Mouse (Mus musculus) adrenal gland, adult 2 months (tissue): ENCODE data around the gene Ttc34. TPM values are rescaled to one million over a fixed set of nuclear protein-coding genes. Genes with fewer than 3 reads are reported as not detected.

Experiments
- DNase-seq: peaks from one replicate; pipeline ENCODE4 v3.0.0; 2021
- polyA plus RNA-seq: library from polyadenylated mRNA; depleted of rRNA; stranded (reverse); fragments of >200 nt; gene quantifications from 2 replicates; pipeline ENCODE4 v1.2.3, GENCODE M21; 2012
- total RNA-seq, 2 experiments: library from RNA; stranded (reverse); gene quantifications; 2 replicates each; pipeline ENCODE4 v1.2.3; 2021

Gene Ttc34
- total and polyA plus RNA-seq, 3 experiments, result 0.21 to 0.48 TPM; not detected in 1

GRCm38 (mm10) chr4:154857366-154858240, 20.3 kb downstream of the Ttc34 start:
- DNase-seq, result no peak

- DNase-seq, result no peak
These were observed 21.3 kb downstream of the Ttc34 start for GRCm38 (mm10) chr4:154858601-154859000.

GRCm38 (mm10) chr4:154861967-154862366, 24.7 kb downstream of the Ttc34 start:
- DNase-seq, result no peak

- DNase-seq, result no peak
These were observed 26.2 kb downstream of the Ttc34 start for GRCm38 (mm10) chr4:154863436-154863935.

DNA sequence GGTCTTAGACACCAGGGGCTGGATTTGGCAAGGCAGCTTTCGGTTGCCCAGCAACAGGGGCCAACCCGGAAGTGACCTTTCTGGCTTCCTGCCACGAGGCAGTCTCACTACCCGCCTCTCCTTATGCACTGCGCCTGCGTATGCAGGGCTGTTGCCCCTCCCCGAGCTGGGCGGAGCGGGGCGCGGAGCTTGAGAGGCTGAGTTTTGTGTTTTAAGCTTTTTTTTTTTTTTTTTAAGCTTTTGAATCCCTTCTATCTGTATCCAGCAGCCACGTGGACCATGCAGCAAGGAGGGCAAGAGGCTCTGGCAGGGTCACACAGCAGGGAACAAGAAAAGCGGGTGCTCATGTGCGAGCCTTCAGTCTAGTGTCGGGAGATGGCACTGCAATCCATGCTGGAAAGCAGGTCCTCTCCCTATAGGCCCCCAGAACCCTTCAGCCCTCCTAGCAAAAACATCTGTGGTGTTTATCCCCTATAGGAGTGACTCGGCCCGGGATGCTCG, 27.1 kb downstream of the Ttc34 start:
- DNase-seq, result peak; percentile 93

DNA sequence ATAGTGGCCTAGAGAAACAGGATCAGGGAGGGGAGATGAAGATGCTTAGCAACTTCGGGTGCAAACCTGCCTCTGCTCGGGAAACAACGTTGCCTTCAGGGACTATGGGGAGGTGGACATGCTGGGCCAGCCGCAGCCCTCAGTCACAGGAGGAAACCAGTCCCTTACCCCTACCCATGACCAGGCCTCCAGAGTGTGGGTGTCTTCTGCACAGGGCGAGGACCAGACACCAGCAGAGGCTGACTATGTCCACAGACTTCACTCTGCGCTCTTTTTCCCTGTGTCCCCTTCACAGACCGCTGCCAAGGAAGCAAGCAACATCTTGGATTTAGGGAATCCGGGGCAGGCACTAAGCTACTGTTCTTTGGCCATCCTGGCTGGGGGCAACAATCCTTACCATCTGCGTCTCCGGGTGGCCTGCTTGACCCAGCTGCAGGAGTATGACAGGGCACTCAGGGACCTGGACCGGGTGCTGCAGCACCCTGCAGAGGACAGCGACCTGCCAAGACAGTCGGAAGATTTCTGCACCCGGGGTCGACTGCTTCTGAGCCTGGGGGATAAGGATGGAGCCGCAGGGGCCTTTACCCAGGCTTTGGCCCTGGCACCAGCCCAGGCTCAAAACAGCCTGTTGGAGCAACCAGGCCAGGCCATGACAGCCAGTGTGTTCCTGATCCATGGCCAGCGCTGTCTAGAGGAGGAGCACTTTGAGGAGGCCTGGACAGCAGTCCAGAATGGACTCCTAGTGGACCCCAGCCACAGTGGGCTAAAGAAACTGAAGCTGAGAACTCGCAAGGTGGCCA, 27.9 kb downstream of the Ttc34 start:
- DNase-seq, result no peak

DNA sequence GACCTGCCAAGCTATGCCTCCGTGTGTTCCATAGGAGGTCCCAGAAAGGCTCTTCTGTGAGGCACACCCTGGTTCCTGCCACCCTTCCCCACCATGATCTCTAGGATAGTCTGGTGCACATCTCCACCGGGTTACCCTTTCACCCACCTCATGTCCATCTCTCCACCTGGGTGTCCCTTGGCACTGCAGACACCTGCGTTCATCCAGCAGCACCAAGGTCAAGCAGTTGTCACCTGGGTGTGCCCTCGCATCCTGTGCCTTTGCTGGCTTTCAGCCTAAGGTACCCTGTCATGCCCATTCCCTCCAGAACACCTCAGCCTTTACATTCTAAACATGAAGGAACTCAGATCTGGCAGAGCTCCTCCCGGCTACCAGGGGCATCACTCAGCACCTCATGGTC, 29.1 kb downstream of the Ttc34 start:
- DNase-seq, result no peak

DNA sequence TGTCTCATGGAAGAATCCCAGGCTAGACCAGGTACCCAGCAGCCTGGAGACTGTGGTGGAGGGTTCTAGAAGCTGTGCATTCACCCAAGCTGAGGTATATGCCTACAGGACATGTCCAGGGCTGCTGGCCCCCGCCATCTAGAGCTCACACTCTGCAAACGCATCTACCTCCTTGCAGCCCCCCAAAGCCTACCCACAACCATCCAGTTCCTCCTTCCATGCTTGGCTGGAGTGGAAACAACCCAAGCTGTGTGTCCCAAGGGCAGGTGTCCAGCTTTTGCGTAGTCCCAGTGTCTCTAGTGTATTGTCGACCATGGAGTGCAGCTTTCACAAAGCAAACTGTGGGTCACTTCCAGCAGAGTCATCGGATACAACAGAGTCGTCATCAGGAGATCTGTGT, 30.0 kb downstream of the Ttc34 start:
- DNase-seq, result no peak

GRCm38 (mm10) chr4:154869440-154869839, 32.2 kb downstream of the Ttc34 start, which contains the start of gene Mmel1:
TSS of gene Mmel1 (plus strand) at chr4:154869585.
- no peak for DNase-seq

DNA sequence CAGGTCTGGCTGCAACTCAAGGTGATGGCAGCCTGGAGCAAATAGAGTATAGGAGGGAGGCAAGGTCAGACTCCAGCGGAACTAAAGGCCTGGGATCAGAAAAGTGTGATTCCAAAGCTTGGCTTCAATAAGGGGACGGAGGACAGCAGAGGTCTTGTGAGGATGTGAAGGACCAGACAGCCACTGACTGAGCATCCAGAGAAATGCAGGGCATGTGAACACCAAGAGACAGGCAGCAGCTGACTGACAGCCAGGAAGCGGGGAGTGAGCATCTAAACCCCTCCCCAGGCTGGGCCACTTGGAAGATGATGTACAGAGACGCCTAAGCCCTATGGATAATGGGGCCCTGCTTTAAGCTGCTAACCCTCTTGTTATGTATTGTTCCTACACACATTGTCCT, 33.5 kb downstream of the Ttc34 start:
- DNase-seq, result no peak

- no peak for DNase-seq
These were observed 34.5 kb downstream of the Ttc34 start for GRCm38 (mm10) chr4:154871757-154872251.

- no peak for DNase-seq
These were observed 35.9 kb downstream of the Ttc34 start for GRCm38 (mm10) chr4:154873186-154873585.

GRCm38 (mm10) chr4:154877864-154878548, 40.7 kb downstream of the Ttc34 start:
- peak; percentile 91 for DNase-seq

DNA sequence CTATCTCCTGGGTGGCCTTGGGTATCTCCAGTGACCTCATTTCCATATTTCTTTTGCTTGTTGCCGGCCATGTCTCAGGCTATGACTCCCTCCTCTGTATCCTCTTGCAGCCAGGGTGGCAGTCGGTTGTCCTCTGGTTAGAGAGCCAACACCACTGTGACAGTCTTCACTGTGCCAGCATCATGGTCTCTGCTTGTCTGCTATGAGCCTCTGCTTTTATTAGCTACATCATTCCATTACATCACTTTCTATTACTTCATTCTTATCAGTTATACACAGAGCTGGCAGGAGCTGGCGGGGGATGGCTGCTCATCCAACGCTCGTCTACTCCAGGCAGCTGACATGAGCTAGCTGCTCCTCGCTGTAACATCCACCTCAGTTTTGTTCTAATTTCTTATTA, 43.5 kb downstream of the Ttc34 start:
- DNase-seq, result peak; percentile 33

DNA sequence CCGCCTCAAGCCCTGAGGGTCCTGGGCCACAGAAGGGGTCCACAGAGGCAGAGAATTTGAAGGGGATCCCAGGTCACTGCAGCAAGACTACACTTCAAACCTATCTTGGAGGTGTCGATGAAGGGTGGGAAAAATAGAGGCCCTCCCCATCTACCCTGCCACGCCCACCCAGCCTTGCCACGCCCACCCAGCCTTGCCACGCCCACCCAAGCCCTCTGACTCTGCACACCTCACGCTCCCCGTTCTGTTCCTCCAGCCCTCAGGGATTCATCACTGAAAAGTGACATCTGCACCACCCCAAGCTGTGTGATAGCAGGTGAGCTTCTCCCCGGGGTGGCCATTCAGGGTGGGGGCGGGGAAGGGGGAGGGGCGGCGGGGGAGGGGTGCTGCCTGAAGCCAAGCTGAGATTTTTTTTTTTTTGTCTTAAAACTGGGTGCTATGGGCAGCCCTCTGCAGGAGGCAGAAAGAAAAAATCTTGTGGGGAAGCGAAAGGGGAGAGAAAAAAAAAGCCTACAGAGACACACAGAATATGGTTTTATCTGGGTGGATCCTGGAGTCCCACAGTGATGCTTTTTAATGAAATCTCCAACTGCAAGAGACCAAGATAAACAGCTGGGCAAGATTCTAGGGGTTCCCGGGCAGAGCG, 44.9 kb downstream of the Ttc34 start:
- DNase-seq, result no peak

- no peak for DNase-seq
These were observed 48.2 kb downstream of the Ttc34 start for GRCm38 (mm10) chr4:154885416-154885815.

DNA sequence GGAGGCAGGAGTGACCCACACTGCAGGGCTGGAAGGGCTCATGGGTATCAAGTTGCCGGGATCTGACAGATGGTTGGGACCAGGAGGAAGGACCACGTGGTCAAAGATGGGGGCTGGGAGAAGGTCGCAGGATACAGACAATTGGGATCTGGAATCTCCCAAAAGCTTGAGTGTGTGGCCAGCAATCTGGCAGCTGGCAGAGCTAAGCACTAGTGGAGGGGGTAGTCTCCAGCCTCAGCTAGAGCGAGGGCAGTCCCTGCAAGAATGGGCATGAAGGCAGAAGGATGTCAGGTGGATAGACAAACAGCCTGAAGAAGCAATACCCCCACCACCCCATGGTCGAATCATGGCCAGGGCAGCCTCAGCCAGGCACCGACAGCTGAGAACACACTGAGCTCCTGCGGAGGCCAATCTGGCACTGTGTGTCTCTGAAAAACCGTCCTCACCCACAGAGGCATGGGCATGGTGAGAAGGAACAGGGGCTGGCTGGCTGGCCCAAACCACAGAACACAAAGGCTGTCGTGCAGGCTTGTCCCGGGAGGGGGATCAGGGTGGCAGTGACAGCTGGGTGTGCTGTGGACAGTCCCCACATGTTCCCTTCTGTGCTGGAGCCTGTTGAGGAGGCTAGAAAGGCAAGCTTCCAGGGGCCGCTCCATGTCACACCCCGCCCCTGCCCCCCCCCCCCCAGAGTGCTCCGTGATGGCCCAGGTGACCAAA, 49.8 kb downstream of the Ttc34 start:
- DNase-seq, result no peak

DNA sequence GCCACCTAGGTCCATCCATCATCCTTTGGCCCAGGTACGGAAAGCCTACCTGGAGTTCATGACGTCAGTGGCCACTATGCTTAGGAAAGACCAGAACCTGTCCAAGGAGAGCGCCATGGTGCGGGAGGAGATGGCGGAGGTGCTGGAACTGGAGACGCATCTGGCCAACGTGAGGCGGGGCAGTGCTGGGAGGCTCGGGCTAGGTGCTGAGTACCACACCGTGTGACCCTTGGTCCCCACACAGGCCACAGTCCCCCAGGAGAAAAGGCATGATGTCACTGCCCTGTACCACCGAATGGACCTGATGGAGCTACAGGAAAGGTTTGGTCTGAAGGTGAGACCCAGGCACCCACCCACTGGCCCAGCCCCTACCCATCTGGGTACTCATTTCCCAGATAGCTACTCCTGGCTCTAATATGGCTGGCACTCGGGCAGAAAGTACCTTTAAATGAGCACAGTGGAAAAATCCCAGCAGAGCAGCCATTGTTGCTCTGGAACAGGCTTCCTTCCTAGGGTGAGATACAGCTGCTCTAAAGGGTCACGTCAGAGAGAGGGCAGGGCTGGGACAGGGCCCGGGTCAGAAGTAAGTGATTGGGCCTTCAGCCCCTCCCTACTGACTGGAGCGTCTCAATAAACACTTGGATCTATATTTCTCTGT, 50.5 kb downstream of the Ttc34 start:
- no peak for DNase-seq

DNA sequence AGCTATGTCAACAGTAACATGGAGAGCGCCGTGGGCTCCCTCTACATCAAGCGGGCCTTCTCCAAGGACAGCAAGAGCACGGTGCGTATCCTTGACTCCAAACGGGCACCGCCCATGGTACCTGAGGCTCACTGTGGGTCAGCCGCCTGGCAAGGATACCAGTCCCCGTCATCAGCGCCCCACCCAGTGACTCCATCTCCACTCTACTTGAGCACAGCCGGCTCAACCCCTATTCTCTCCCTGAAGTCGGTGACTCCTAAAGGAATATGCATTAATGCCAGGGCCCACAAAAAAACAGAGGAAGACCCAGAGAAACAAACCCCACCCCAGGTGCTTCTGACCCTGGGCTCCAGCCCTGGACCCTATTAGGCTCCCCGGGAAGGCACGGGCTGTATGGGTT, 53.6 kb downstream of the Ttc34 start:
- DNase-seq, result no peak

DNA sequence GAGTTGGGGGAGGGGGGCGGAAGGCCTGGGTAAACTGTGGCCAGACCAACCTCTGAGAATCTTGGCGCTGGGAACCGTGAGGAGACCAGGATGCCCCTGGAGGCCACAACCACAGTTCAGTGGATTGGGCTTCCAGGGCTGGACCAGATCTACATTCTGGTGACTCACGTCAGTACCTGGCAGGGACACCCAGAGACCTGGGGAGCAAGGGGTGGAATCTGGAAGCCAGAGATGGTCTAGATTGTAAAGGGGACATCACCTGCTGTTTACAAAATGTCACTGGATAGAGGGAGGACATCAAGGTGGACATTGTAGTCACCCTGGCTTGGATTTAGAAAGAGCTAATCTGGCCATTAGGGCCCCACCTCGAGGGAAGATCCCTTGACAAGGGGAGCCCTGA, 58.3 kb downstream of the Ttc34 start:
- DNase-seq, result no peak
